Mouse (Mus musculus): ENCODE results near the gene Cachd1.

DNA sequence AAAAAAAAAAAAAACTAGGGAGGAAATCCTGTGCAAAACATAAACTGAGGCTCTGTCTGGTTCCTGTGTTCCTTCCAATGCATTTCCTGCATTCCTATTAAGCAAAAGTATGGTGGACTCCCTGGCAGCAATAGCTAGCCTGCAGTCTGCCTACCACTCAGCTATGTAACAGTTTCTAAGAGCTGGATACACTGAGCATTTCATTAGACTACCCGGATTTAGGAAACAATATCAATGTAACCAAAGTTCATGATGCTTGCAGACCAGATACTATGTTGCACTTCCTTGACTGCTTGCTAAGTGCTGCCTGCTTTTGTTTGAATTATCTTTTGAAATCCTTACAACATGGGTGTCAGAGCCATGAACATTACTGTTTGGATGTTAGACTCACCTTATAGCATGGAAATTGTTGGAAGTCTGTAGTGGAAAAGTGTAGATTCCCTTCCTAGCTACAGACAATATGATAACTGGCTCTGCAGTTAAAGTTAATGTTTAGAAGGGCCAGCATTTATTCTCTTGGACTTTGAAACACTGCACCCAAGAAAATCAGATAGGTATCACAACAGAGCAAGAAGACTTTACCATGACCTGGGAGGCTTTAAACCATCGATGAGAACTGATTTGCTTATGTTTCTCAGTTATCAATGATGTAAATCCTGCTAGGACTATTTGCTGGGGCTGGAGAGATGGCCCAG, 37.4 kb downstream of the Cachd1 start:
- TF ChIP-seq CTCF (IDR thresholded peaks at IDR 0.05) (no peak), POLR2A (IDR thresholded peaks at IDR 0.05; ENCODE audit: insufficient read depth, low read depth, low read length) (no peak), EP300 (IDR thresholded peaks at IDR 0.05; ENCODE audit: insufficient read depth, low read depth, low read length) (no peak)

All from heart, adult 2 months (tissue).